Mouse (Mus musculus) adrenal gland, postnatal 4 days (tissue): ENCODE results near the gene Bicc1. TPM values are rescaled to one million over a fixed set of nuclear protein-coding genes. Genes with fewer than 3 reads are reported as not detected.
"Not testable (repeated sequence)": the region's sequence is repeated elsewhere in the genome, so short reads cannot be mapped to it uniquely, and the experiment has no call there.

Source experiments
- DNase-seq, 2 experiments: peaks; one replicate each; pipeline ENCODE4 v3.0.0; 2021 to 2022; ENCODE audit warnings: low spot score in 2 of 2, mixed read lengths in 2 of 2
- total RNA-seq, 2 experiments: library from RNA; stranded (reverse); gene quantifications; 2 replicates each; pipeline ENCODE4 v1.2.3; 2021

The Bicc1 gene
- total RNA-seq, 2 experiments from 2014 or later: 33.7 to 53.9 TPM

DNA sequence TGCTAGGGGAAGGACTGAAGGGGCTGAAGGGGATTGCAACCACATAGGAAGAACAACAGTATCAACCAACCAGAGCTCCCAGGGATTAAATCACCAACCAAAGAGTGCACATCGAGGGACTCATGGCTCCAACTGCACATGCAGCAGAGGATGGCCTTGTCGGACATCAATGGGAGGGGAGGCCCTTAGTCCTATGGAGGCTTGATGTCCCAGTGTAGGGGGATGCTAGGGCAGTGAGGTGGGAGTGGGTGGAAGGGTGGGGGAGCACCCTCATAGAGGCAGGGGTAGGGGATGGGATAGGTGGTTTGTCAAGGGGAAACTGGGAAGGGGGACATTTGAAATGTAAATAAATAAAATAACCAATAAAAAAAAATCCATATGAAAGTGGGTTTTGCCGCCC, 152.5 kb downstream of the Bicc1 start:
- no peak for DNase-seq

GRCm38 (mm10) chr10:71002871-71003270, 156.6 kb downstream of the Bicc1 start:
- DNase-seq: no peak

- DNase-seq: no peak
These were observed 157.3 kb downstream of the Bicc1 start for GRCm38 (mm10) chr10:71002186-71002585.

GRCm38 (mm10) chr10:70998136-70998535, 161.4 kb downstream of the Bicc1 start:
- no peak for DNase-seq

- DNase-seq: no peak
These were observed 163.4 kb downstream of the Bicc1 start for GRCm38 (mm10) chr10:70996051-70996450.

- no peak for DNase-seq
These were observed 165.4 kb downstream of the Bicc1 start for GRCm38 (mm10) chr10:70994135-70994497.

DNA sequence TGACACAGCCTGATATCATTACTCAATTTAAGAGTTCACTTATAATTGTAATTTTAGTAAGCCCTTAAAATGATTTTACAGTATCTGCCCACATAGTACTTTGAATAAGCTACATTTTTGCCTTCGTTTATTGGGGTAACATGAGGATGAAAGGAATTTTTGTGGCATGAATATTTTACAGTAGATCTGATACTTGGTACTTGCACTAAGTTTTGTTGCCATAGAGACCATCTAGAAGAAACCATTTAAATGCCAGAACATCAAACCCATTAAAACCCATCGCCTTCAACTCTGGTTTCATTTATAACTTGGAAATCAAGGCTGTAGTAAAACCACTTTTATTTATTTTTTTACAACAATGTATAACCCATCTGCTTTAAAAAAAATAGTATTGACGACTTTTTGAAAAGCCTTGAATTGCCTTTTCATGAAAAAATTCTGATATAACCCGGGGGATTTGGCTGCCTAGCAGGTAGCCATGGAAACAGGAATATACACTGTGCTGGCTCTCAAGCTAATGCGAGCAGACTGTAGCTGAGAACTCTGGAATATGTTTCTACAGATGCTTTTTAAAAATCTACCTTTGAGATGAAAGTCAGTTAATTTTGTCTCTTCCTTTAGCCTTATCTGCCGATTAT, 165.9 kb downstream of the Bicc1 start:
- DNase-seq: no peak

DNA sequence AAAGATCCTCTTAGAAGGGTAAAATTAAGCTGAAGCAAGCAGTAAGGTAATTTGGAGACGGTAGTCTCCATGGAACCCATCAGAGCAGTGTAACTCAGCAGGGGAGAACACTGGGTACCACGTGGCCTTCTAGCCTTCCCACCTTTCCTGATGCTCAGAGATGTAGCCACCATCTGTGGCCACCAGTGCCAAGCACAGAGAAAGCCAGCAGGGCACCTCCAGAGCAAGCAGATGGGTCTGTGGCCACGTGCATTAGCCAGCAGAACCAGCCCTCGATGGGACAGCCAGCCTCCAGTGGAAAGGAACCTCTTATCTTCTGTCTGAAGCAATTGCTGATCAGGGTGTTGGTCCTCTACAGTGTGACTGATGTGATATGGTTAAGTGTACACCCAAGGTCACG, 172.1 kb downstream of the Bicc1 start:
- no peak for DNase-seq

- DNase-seq: no peak
These were observed 176.3 kb downstream of the Bicc1 start for GRCm38 (mm10) chr10:70983036-70983670.

DNA sequence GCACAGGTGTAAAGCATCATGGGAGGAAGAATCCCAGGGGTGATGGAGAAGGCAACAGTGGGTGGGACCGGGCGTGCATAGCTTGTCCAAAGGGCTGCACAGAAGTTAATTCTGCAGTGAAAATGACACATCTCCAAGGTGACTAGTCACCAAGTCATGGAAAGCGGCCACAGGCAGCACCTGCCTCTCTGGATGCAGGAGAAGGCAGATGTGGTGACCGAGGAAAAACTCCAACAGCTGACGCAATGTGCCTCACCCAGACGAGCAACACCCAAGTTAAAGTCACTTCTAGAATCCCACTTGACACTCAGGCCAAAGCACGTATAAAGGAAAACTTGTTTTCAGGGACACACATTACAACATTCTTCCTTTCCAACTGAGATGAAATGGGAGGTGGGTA, 177.3 kb downstream of the Bicc1 start:
- no peak for DNase-seq

GRCm38 (mm10) chr10:70979657-70980056, 179.8 kb downstream of the Bicc1 start:
- no peak for DNase-seq

DNA sequence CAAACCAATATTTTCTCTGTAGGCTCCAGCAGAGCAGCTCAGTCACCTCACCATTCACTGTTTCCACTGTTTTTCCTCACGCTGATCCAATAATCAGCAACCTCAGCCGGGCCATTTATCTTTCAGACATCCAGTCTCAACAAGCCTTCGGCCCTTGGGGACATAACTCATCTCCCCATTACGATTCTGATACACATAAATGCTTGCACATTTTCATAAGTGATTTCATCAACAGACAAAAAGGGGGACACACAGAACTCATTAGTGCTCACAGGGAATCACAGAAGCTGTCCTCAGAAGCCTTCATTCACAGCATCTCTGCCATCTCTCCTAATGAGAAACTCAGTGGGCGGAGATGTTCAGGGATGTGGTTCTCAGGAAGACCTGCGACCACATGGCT, 182.4 kb downstream of the Bicc1 start:
- DNase-seq: no peak

DNA sequence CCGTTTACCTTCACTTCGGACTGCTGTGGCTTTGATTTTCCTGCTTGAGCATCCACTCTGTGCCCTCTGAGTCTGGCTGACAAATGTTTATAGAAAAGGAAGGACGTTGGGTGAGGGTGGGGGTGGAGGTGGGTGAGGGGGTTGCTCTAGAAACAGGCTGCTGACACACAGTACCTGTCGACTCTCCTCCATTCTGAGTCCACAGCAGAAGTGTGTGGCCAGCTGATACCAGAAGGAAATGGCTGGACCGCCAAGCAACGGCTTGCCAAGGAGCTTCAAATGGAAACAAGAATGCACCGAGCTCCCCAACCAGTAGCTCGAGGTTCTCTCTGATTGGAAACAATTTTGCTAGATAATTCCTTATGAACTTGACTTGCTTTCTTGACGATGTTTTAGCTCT, 182.9 kb downstream of the Bicc1 start:
- DNase-seq: no peak

DNA sequence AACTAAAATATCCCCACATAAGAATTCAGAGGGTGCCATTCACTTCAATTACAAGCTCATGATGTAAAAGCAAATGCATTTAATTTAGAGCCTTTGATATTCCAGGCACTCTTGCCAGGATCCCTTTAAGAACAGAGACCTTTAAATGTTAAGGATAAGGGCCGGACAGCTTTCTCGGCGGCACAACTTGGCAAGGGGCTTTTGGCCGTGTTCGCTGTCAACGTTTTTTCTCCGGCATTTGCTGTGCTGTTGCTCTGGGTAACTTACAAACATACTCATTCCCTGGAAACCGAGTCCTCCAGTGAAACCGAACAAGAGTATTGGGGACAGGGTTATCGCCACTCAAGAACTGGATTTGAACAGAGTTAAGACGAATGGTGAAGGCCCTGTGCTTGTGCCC, 188.3 kb downstream of the Bicc1 start:
- no peak for DNase-seq

DNA sequence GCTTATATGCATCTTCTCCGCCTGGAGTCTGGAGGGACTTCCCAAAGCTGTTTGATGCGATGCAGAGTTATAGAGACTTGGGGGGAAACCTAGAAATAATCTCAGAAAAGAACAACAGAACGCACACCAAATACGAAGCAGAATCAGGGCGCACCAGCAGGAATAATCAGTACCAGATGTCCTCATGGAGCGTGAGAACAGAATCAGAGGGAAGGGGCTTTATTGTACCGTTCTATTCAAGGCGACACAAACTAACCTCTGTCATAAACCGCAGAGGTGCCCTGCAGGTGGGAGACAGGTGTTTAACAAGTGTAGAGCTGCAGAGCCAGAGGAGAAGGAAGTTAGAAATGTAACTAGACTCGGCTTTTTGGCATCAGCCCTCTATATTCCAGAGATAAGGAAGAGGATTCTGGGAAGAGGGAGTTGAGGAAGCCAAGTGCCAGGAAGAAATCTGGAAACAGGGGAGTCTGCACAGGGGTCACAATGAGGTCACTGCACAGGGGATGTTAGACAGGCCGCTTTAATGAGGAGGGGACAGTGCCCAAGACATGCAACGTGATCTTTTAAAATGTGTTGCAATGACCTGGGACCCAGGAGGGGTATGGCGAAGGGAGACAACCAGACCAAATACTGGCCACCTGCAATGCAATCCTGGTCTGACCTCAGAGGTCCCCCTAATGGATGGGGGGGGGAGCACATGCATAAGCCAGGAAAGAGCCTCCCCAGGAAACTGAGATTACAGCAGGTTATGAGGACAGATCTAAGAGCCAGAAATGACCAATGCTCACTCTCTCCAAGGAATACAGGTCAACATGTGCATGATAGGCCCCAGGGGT, 190.4 kb downstream of the Bicc1 start:
- no peak for DNase-seq

DNA sequence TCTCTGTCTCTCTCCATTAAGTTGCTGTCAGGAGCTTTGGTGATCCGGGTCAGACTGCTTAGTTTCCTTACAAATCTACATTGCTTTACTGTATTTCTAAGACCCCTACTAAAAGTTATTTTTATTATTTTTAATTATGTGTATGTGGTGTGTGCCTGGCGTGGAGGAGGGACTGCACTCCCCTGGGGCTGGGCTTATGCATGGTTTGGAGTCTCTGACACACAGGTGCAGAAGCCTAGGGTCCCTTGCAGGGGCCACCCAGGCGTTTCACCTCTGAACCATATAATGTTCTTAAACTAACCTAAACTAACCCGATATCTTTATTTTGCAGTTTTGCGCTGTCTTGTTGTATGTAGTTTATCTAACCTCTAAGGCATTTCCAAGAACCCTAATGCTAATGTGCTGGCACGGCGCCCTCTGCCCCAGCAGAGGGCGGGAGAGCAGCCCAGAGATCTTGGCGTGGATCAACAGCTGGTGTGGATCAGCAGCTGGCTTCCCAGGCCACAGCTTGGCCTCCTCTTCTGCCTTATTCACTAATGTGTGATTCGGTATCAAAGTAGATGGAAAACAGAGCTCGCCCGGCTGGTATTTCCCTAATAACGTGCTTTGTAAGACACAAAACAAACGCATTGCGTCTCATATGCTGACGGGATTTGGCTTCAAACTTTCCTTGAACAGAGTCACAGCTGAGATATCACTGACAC, 192.7 kb downstream of the Bicc1 start:
- no peak for DNase-seq

DNA sequence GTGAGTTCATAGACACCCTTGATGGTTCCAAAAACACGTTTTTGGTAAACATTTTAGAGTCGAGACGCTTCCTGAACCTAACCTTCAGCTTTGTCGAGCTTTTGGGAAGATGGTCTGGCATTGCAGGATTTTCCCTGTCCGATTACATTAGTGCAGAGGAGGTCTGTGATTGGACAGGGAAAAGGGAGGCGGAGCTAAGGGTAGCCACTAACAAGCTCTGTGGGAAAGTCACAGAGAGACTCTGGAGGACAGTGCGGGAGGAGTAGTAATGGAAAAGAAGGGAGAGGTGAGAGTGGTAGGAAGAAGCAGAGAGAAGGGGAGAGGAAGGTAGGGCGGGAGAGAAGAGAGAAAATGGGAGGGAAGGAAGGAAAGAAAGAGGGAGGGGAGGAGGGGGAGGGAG, 194.8 kb downstream of the Bicc1 start:
- no peak for DNase-seq

GRCm38 (mm10) chr10:70963599-70964193, 195.8 kb downstream of the Bicc1 start:
- no peak for DNase-seq

DNA sequence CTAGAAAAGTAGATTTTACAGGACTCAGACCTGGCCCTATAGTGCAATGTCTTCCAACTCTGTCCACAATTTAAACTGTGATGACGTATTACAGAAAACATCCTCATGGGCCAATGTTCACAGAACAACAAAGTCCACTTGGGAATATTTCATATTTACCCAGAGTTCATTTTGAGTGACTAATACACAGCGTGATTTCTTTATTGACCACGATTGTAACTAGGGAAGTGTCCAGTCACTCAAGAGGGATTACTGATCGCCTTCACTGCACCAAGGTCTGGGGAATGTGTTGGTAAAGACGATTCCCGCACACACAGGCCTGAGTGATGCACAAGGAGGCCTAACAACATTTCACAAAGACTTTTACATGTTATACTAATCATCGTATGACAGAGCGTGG, 197.9 kb downstream of the Bicc1 start:
- no peak for DNase-seq

GRCm38 (mm10) chr10:70960396-70960795, 199.1 kb downstream of the Bicc1 start:
- not testable (repeated sequence) for DNase-seq

- no peak for DNase-seq
These were observed 206.7 kb downstream of the Bicc1 start for GRCm38 (mm10) chr10:70952770-70953147.
